Mouse (Mus musculus) neural tube, embryonic 15.5 days (tissue): ENCODE measurements around the gene Myoz1. TPM values are rescaled to one million over a fixed set of nuclear protein-coding genes. Genes with fewer than 3 reads are reported as not detected.

Experiments used
- ATAC-seq: fragments of 200-750 bp; cut with Nextera tagmentation; 2 replicates; pipeline ENCODE4 v1.8.0; 2017; ENCODE audit warnings: mild to moderate bottlenecking, moderate TSS enrichment, moderate library complexity; ENCODE audit not compliant: low FRiP score
- H3K27ac ChIP-seq: fragments of 300-500 bp; sonication (generic); replicated peaks from 2 replicates; pipeline ENCODE4 v1.5.1; 2015; ENCODE audit warnings: mild to moderate bottlenecking, inconsistent platforms
- H3K27me3 ChIP-seq: fragments of 300-500 bp; sonication (generic); replicated peaks from 2 replicates; pipeline ENCODE4 v1.6.1; 2015; ENCODE audit warnings: inconsistent platforms
- H3K36me3 ChIP-seq: fragments of 300-500 bp; sonication (generic); 2 replicates; pipeline ENCODE4 v1.6.1; 2015; ENCODE audit warnings: inconsistent platforms
- H3K4me1 ChIP-seq: fragments of 300-500 bp; sonication (generic); 2 replicates; pipeline ENCODE4 v1.6.1; 2015; ENCODE audit warnings: inconsistent platforms
- H3K4me2 ChIP-seq: fragments of 300-500 bp; sonication (generic); 2 replicates; pipeline ENCODE4 v1.6.1; 2015; ENCODE audit warnings: inconsistent platforms, mild to moderate bottlenecking, moderate library complexity
- H3K4me3 ChIP-seq: fragments of 300-500 bp; sonication (generic); replicated peaks from 2 replicates; pipeline ENCODE4 v1.5.1; 2015; ENCODE audit warnings: mild to moderate bottlenecking, inconsistent platforms
- H3K9ac ChIP-seq: fragments of 300-500 bp; sonication (generic); replicated peaks from 2 replicates; pipeline ENCODE4 v1.6.1; 2015; ENCODE audit warnings: mild to moderate bottlenecking, inconsistent platforms
- H3K9me3 ChIP-seq: fragments of 300-500 bp; sonication (generic); replicated peaks from 2 replicates; pipeline ENCODE4 v1.6.1; 2016; ENCODE audit warnings: inconsistent platforms
- WGBS: fragments of 180-500 bp; shearing (Covaris S2); methylation state at CpG from one replicate; pipeline ENCODE4 v1.1.7; 2015; ENCODE audit warnings: mixed read lengths; 5-methylcytosine and 5-hydroxymethylcytosine counted together
- polyA plus RNA-seq: library from polyadenylated mRNA; unstranded; fragments of >200 nt; fragmentation: Nextera tagmentation; extraction: Ambion mirVana; gene quantifications from 2 replicates; pipeline ENCODE4 v1.2.1, GENCODE M21; 2015

The Myoz1 gene
- polyA plus RNA-seq, 1 experiment from 2014 or later, result 2.5 TPM

GRCm38 (mm10) chr14:20694185-20694883 lies 38.0 kb upstream of the Myoz1 start:
- Histone ChIP-seq H3K4me2 (peak overlapping the region; percentile 85), H3K27me3 (no peaks in the 10 kb centered on the region), H3K36me3 (peaks cover 48% of the 10 kb centered on the region), H3K9me3 (no peaks in the 10 kb centered on the region), H3K27ac (peak overlapping the region; percentile 99), H3K4me1 (peaks cover 47% of the 10 kb centered on the region), H3K4me3 (peak overlapping the region; percentile 95), H3K9ac (peak overlapping the region; percentile 92)
- ATAC-seq, result peak; percentile 15
- WGBS, result 48% methylated on average over 13 of the region's 13 CpGs

- no peak overlapping the region for H3K4me3 ChIP-seq
- H3K9me3 ChIP-seq, result no peaks in the 10 kb centered on the region
- 94% methylated on average over 10 of the region's 10 CpGs for WGBS
- no peaks in the 10 kb centered on the region for H3K27me3 ChIP-seq
- no peak overlapping the region for H3K27ac ChIP-seq
- peaks cover 40% of the 10 kb centered on the region for H3K4me1 ChIP-seq
- H3K9ac ChIP-seq, result no peak overlapping the region; the same call in 1 of the 2 replicates
- H3K4me2 ChIP-seq, result no peak overlapping the region
- H3K36me3 ChIP-seq, result peaks cover 54% of the 10 kb centered on the region
- ATAC-seq, result no peak
These were observed 37.3 kb upstream of the Myoz1 start for GRCm38 (mm10) chr14:20693589-20694101.

GRCm38 (mm10) chr14:20691772-20692171 lies 35.4 kb upstream of the Myoz1 start:
- WGBS, result 94% methylated on average over 6 of the region's 6 CpGs
- H3K4me1 ChIP-seq, result peaks cover 21% of the 10 kb centered on the region
- ATAC-seq, result no peak
- no peaks in the 10 kb centered on the region for H3K9me3 ChIP-seq
- no peak overlapping the region for H3K4me2 ChIP-seq
- H3K27ac ChIP-seq, result no peak overlapping the region
- no peak overlapping the region for H3K9ac ChIP-seq
- H3K27me3 ChIP-seq, result no peaks in the 10 kb centered on the region
- no peak overlapping the region for H3K4me3 ChIP-seq
- H3K36me3 ChIP-seq, result peaks cover 73% of the 10 kb centered on the region

- 95% methylated on average over 2 of the region's 2 CpGs for WGBS
- no peak overlapping the region for H3K9ac ChIP-seq
- H3K9me3 ChIP-seq, result no peaks in the 10 kb centered on the region
- H3K4me1 ChIP-seq, result peaks cover 3% of the 10 kb centered on the region; the same call in 1 of the 2 replicates
- H3K36me3 ChIP-seq, result peaks cover 98% of the 10 kb centered on the region
- H3K4me2 ChIP-seq, result no peak overlapping the region
- H3K4me3 ChIP-seq, result no peak overlapping the region
- H3K27ac ChIP-seq, result no peak overlapping the region
- no peaks in the 10 kb centered on the region for H3K27me3 ChIP-seq
- ATAC-seq, result no peak
These were observed 32.7 kb upstream of the Myoz1 start for GRCm38 (mm10) chr14:20689009-20689408.

- H3K9ac ChIP-seq, result no peak overlapping the region
- 99% methylated on average over 3 of the region's 3 CpGs for WGBS
- H3K4me2 ChIP-seq, result no peak overlapping the region
- peaks cover 98% of the 10 kb centered on the region for H3K36me3 ChIP-seq
- H3K4me3 ChIP-seq, result no peak overlapping the region
- ATAC-seq, result no peak
- H3K27me3 ChIP-seq, result no peaks in the 10 kb centered on the region
- H3K27ac ChIP-seq, result no peak overlapping the region
- H3K9me3 ChIP-seq, result no peaks in the 10 kb centered on the region
- no peaks in the 10 kb centered on the region for H3K4me1 ChIP-seq
These were observed 30.2 kb upstream of the Myoz1 start for GRCm38 (mm10) chr14:20686576-20686975.

- no peak overlapping the region for H3K9ac ChIP-seq
- no peaks in the 10 kb centered on the region for H3K4me1 ChIP-seq
- 86% methylated on average over 3 of the region's 3 CpGs for WGBS
- no peak overlapping the region for H3K4me2 ChIP-seq
- H3K27ac ChIP-seq, result no peak overlapping the region
- H3K27me3 ChIP-seq, result no peaks in the 10 kb centered on the region
- no peak overlapping the region for H3K4me3 ChIP-seq
- peaks cover 99% of the 10 kb centered on the region for H3K36me3 ChIP-seq
- no peak for ATAC-seq
- no peaks in the 10 kb centered on the region for H3K9me3 ChIP-seq
These were observed 26.2 kb upstream of the Myoz1 start for GRCm38 (mm10) chr14:20682498-20682897.

- 94% methylated on average over 2 of the region's 2 CpGs for WGBS
- H3K36me3 ChIP-seq, result peaks cover 98% of the 10 kb centered on the region
These were observed 25.4 kb upstream of the Myoz1 start for GRCm38 (mm10) chr14:20681742-20682141.

GRCm38 (mm10) chr14:20677906-20678305 lies 21.6 kb upstream of the Myoz1 start:
- peaks cover 28% of the 10 kb centered on the region for H3K4me1 ChIP-seq
- no peak for ATAC-seq
- H3K4me2 ChIP-seq, result no peak overlapping the region
- H3K9me3 ChIP-seq, result no peaks in the 10 kb centered on the region
- no peak overlapping the region for H3K9ac ChIP-seq
- H3K27me3 ChIP-seq, result no peaks in the 10 kb centered on the region
- 95% methylated on average over 4 of the region's 4 CpGs for WGBS
- no peak overlapping the region for H3K4me3 ChIP-seq
- no peak overlapping the region for H3K27ac ChIP-seq
- H3K36me3 ChIP-seq, result peaks cover 70% of the 10 kb centered on the region

More at GRCm38 (mm10) chr14:20681742-20682141, 25.4 kb upstream of the Myoz1 start:
- Histone ChIP-seq H3K27ac (no peak overlapping the region), H3K9ac (no peak overlapping the region), H3K27me3 (no peaks in the 10 kb centered on the region), H3K9me3 (no peaks in the 10 kb centered on the region), H3K4me3 (no peak overlapping the region), H3K4me1 (0 out of 2 replicates have a peak, but pooled peaks cover 2% of the 10 kb centered on the region), H3K4me2 (no peak overlapping the region)
- ATAC-seq, result no peak

- Histone ChIP-seq H3K4me1 (peaks cover 28% of the 10 kb centered on the region), H3K27me3 (peaks cover 11% of the 10 kb centered on the region), H3K36me3 (peaks cover 34% of the 10 kb centered on the region), H3K9me3 (no peaks in the 10 kb centered on the region), H3K27ac (peak within 1 kb of the TSS; percentile 91), H3K4me3 (peak within 1 kb of the TSS; percentile 91), H3K9ac (peak within 1 kb of the TSS; percentile 93), H3K4me2 (peak within 1 kb of the TSS; percentile 87)
- WGBS, result 0% methylated on average over 43 of the region's 43 CpGs
- ATAC-seq, result peak; percentile 97
These were observed 17.9 kb upstream of the Myoz1 start, which contains the start of gene Sec24c for GRCm38 (mm10) chr14:20674064-20674833. Sec24c (plus strand) TSS chr14:20674308.

- H3K4me2 ChIP-seq, result peak overlapping the region; percentile 87
- H3K27ac ChIP-seq, result peak overlapping the region; percentile 91
- no peaks in the 10 kb centered on the region for H3K9me3 ChIP-seq
- peaks cover 28% of the 10 kb centered on the region for H3K4me1 ChIP-seq
- H3K27me3 ChIP-seq, result peaks cover 16% of the 10 kb centered on the region
- peak overlapping the region; percentile 91 for H3K4me3 ChIP-seq
- H3K36me3 ChIP-seq, result peaks cover 29% of the 10 kb centered on the region
- H3K9ac ChIP-seq, result peak overlapping the region; percentile 47
- ATAC-seq, result peak; percentile 84
- WGBS, result 12% methylated on average over 13 of the region's 13 CpGs
These were observed 17.4 kb upstream of the Myoz1 start for GRCm38 (mm10) chr14:20673735-20674063.

GRCm38 (mm10) chr14:20672990-20673389 lies 16.6 kb upstream of the Myoz1 start:
- Histone ChIP-seq H3K36me3 (peaks cover 22% of the 10 kb centered on the region), H3K4me2 (peak overlapping the region; percentile 87), H3K27me3 (peaks cover 18% of the 10 kb centered on the region), H3K9ac (no peak overlapping the region), H3K4me1 (peaks cover 28% of the 10 kb centered on the region), H3K27ac (no peak overlapping the region), H3K9me3 (no peaks in the 10 kb centered on the region), H3K4me3 (no peak overlapping the region)
- 93% methylated on average over 2 of the region's 2 CpGs for WGBS
- no peak for ATAC-seq
